Mouse (Mus musculus): ENCODE measurements around the gene Fam241a. TPM values are rescaled to one million over a fixed set of nuclear protein-coding genes. Genes with fewer than 3 reads are reported as not detected.

Fam241a gene
- polyA plus RNA-seq (2012; rRNA removed): 2.7 and 3.1 TPM in 2 replicates

GRCm38 (mm10) chr3:127895792-127896541 is at the start of gene Fam241a:
Gene Fam241a, minus strand, starts transcription at chr3:127896324.
- peak; percentile 64 for DNase-seq (ENCODE audit: low read depth, low spot score)
- under 1% methylated on average over 92 of the region's 94 CpGs for WGBS

- DNase-seq (ENCODE audit: low read depth, low spot score): no peak
- 92% methylated on average over 11 of the region's 11 CpGs for WGBS
These were observed 36.3 kb upstream of the Fam241a start for GRCm38 (mm10) chr3:127932453-127932852.

- WGBS: 39% methylated on average over 9 of the region's 9 CpGs
- peak; percentile 42 for DNase-seq (ENCODE audit: low read depth, low spot score)
These were observed 34.3 kb upstream of the Fam241a start for GRCm38 (mm10) chr3:127930326-127931012.

- WGBS: 21% methylated on average over 9 of the region's 9 CpGs
- peak; percentile 86 for DNase-seq (ENCODE audit: low read depth, low spot score)
These were observed 33.8 kb upstream of the Fam241a start for GRCm38 (mm10) chr3:127929921-127930320.

- WGBS: 22% methylated on average over 9 of the region's 9 CpGs
These were observed 30.6 kb upstream of the Fam241a start for GRCm38 (mm10) chr3:127926635-127927183.

GRCm38 (mm10) chr3:127924464-127924863 is 28.3 kb upstream of the Fam241a start:
- no peak for DNase-seq (ENCODE audit: low read depth, low spot score)
- WGBS: 79% methylated on average over 2 of the region's 2 CpGs

More at GRCm38 (mm10) chr3:127926635-127927183, 30.6 kb upstream of the Fam241a start:
- no peak for DNase-seq (ENCODE audit: low read depth, low spot score)

GRCm38 (mm10) chr3:127923183-127923582 is 27.1 kb upstream of the Fam241a start:
- DNase-seq (ENCODE audit: low read depth, low spot score): no peak
- 63% methylated on average over 2 of the region's 2 CpGs for WGBS

GRCm38 (mm10) chr3:127922125-127922524 is 26.0 kb upstream of the Fam241a start:
- DNase-seq (ENCODE audit: low read depth, low spot score): no peak
- WGBS: 21% methylated on average over 5 of the region's 5 CpGs

GRCm38 (mm10) chr3:127917999-127918661 is 22.0 kb upstream of the Fam241a start:
- WGBS: 79% methylated on average over 9 of the region's 9 CpGs
- DNase-seq (ENCODE audit: low read depth, low spot score): no peak

- DNase-seq (ENCODE audit: low read depth, low spot score): no peak
- WGBS: 92% methylated on average over 3 of the region's 3 CpGs
These were observed 21.4 kb upstream of the Fam241a start for GRCm38 (mm10) chr3:127917549-127917948.

GRCm38 (mm10) chr3:127915656-127916334 is 19.7 kb upstream of the Fam241a start:
- no peak for DNase-seq (ENCODE audit: low read depth, low spot score)
- 78% methylated on average over 3 of the region's 3 CpGs for WGBS

- 57% methylated on average over 16 of the region's 16 CpGs for WGBS
- no peak for DNase-seq (ENCODE audit: low read depth, low spot score)
These were observed 18.0 kb upstream of the Fam241a start for GRCm38 (mm10) chr3:127913885-127914709.

- WGBS: 78% methylated on average over 7 of the region's 7 CpGs
- DNase-seq (ENCODE audit: low read depth, low spot score): no peak
These were observed 13.8 kb upstream of the Fam241a start for GRCm38 (mm10) chr3:127909941-127910340.

- DNase-seq (ENCODE audit: low read depth, low spot score): no peak
- WGBS: 33% methylated on average over 7 of the region's 7 CpGs
These were observed 944 bp downstream of the Fam241a start for GRCm38 (mm10) chr3:127894981-127895779.

GRCm38 (mm10) chr3:127893902-127894301 is 2.2 kb downstream of the Fam241a start:
- DNase-seq (ENCODE audit: low read depth, low spot score): no peak
- WGBS: 79% methylated on average over 7 of the region's 7 CpGs

GRCm38 (mm10) chr3:127891906-127892305 is 4.2 kb downstream of the Fam241a start:
- DNase-seq (ENCODE audit: low read depth, low spot score): no peak
- 76% methylated on average over 10 of the region's 10 CpGs for WGBS

GRCm38 (mm10) chr3:127890008-127890407 is 6.1 kb downstream of the Fam241a start:
- no peak for DNase-seq (ENCODE audit: low read depth, low spot score)

GRCm38 (mm10) chr3:127889570-127889969 is 6.6 kb downstream of the Fam241a start:
- 79% methylated on average over 3 of the region's 3 CpGs for WGBS
- no peak for DNase-seq (ENCODE audit: low read depth, low spot score)

Data from large intestine, adult 2 months (tissue).